Mouse (Mus musculus): ENCODE data around the gene Myh7b. TPM values are rescaled to one million over a fixed set of nuclear protein-coding genes. Genes with fewer than 3 reads are reported as not detected.

Myh7b gene
- polyA plus RNA-seq, 1 experiment, result 0.11 TPM

DNA sequence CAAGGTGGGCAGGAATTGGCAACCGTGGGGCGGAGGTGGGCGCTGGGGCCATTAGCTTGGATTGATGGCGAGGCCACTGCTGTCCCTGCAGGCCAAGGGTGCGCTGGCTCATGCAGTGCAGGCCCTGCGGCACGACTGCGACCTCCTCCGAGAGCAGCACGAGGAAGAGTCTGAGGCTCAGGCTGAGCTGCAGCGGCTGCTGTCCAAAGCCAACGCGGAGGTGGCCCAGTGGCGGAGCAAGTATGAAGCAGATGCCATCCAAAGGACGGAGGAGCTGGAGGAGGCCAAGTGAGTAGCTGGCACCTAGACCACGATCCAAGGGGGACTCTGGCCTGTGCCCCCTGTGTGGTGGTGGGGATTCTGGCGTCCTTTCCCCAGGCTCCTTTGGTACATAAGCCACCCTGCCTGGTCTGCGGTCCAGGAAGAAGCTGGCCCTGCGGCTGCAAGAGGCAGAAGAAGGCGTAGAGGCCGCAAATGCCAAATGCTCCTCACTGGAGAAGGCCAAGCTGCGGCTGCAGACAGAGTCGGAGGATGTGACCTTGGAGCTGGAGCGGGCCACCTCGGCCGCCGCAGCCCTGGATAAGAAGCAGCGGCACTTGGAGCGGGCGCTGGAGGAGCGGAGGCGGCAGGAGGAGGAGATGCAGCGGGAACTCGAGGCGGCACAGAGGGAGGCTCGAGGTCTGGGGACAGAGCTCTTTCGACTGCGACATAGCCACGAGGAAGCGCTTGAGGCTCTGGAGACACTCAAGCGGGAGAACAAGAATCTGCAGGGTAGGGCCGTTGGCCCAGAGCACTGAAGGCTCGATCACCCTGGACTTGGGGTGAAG lies 19.8 kb downstream of the Myh7b start:
- WGBS, result 80% methylated on average over 43 of the region's 43 CpGs
- DNase-seq (ENCODE audit: low read depth, low spot score), result no peak

DNA sequence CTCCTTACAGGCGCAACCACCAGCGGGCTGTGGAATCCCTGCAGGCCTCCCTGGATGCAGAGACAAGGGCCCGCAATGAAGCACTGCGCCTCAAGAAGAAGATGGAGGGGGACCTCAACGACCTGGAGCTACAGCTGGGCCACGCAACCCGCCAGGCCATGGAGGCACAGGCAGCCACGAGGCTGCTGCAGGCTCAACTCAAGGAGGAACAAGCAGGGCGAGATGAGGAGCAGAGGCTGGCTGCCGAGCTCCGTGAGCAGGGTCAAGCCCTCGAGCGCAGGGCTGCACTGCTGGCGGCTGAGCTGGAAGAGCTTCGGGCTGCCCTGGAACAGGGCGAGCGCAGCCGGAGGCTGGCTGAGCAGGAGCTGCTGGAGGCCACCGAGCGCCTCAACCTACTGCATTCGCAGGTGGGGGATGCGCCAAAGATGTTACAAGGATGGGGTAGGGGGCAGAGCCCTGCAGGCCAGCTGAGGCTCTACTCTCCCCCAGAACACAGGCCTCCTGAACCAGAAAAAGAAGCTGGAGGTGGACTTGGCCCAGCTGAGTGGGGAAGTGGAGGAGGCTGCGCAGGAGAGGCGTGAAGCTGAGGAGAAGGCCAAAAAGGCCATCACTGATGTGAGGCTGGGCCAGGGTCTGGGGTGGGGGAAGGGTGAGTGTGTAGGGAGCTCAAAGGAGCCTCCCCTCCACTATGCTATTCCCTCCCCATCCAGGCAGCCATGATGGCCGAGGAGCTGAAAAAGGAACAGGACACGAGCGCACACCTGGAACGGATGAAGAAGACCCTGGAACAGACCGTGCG lies 21.3 kb downstream of the Myh7b start:
- WGBS, result 87% methylated on average over 30 of the region's 30 CpGs
- DNase-seq (ENCODE audit: low read depth, low spot score), result no peak

DNA sequence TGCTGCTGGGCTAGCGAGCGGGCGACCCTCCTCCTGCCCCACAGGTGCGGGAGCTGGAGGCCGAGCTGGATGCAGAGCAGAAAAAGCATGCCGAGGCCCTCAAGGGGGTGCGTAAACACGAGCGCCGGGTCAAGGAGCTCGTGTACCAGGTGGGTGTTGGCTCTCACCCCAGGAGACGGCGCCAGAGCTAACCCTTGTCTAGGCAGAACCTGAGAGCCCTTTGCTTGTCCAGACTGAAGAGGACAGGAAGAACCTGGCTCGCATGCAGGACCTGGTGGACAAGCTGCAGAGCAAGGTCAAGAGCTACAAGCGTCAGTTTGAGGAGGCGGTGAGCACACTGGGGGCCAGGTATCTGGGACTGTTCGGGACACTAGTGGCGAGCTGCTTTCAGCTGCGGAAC lies 22.1 kb downstream of the Myh7b start:
- WGBS, result 80% methylated on average over 19 of the region's 19 CpGs
- DNase-seq (ENCODE audit: low read depth, low spot score), result no peak

DNA sequence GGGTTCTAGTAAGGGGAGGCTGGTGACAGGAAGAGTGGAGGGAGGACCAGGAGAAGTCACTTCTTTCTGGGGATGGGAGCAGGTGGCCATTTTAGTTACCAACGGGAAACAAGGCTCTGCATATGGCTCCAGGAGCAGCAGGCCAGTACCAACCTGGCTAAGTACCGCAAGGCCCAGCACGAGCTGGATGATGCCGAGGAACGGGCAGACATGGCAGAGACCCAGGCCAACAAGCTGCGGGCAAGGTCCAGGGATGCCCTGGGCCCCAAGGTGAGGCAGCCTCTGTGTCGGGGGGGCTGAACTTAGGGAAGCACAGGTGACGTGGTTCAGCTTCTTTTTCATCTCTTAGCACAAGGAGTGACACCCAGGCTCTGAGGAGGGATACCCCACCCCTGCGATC lies 22.7 kb downstream of the Myh7b start:
- WGBS, result 93% methylated on average over 9 of the region's 9 CpGs
- no peak for DNase-seq (ENCODE audit: low read depth, low spot score)

GRCm38 (mm10) chr2:155634562-155634961 lies 23.6 kb downstream of the Myh7b start:
- no peak for DNase-seq (ENCODE audit: low read depth, low spot score)
- 87% methylated on average over 8 of the region's 8 CpGs for WGBS

DNA sequence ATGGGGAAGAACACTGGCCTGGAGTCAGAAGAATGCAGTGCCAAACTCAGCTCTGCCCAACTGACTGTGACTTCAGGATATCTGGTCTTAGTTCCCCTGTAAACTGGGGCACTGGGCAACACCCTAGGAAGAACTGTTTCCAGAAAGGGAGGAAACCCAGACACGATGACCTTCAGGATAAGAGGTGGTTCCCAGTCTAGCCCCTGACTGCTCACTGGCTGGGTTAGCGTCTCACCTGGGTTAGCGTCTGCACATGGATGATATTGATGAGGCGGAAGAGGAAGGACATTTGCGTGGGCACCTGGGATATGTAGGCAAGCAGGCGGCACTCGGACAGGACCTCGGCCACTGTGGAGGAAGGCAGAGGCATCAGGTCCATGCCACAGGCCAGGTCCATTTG lies 24.9 kb downstream of the Myh7b start:
- no peak for DNase-seq (ENCODE audit: low read depth, low spot score)
- WGBS, result 96% methylated on average over 8 of the region's 8 CpGs

DNA sequence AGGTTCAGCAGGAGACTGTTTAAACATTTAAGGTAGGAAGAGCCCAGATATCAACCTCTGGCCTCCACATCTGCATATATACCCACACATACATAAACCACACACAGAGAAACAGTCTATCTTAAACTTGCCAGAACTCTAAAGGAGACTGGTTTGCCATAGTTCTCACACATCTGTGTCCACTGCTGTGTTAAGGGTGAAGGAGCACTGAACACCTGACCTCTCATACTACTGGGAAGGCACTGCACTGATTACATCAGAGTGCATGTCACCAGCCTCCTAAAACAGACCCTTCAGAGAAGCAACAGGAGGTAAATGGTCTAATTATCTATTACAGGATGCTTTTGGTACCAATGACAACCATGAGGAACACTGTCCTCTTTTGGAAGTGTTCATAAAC lies 25.9 kb downstream of the Myh7b start:
- DNase-seq (ENCODE audit: low read depth, low spot score), result no peak

- no peak for DNase-seq (ENCODE audit: low read depth, low spot score)
- WGBS, result 71% methylated on average over 4 of the region's 4 CpGs
These were observed 26.4 kb downstream of the Myh7b start for GRCm38 (mm10) chr2:155637411-155637810.

GRCm38 (mm10) chr2:155640656-155641055 lies 29.6 kb downstream of the Myh7b start:
- WGBS, result 88% methylated on average over 6 of the region's 6 CpGs
- no peak for DNase-seq (ENCODE audit: low read depth, low spot score)

DNA sequence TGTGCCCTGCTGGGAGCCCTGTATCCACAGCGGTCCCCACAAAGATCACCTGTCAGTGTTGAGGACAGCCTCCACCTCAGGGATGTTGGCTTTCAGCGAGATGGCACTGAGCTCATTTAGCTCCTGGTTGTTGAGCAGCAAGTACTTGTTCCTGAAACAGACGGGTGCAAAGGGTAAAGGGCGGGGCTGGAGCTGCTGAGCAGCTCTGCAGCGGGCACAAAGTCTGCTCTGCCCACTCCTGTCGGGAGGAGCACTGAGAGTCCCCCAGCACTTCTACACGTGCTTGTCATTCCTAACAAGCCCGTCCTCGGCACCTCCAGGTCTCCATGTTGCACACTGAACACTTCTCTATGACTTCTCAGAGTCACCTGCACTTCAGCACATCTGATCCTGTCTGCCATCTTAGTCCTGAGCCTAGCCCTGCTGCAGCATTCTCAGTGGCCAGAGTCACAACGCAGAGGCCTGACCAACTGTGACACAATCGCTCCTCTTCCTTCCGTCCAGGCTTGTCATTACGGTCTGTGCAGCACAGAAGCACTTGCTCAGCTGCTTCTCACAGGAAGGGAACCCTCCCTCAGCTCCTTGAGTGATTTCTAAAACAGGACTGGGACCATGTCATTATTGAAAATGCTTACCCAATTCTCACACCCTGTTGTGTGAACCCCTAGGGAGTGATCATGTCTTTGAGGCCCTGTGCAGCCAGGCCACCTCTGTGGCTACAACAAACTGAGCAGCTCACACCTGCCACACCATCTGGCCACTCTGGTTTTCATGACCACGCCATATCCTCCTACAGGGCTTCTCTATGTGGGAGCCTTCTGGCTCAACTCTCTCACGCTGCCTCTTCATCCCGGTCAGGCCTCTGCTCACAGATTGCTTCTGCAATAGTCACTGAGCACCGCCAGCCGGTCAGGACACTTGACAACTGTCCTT lies 30.8 kb downstream of the Myh7b start:
- peak; percentile 47 for DNase-seq (ENCODE audit: low read depth, low spot score)
- 52% methylated on average over 18 of the region's 18 CpGs for WGBS

DNA sequence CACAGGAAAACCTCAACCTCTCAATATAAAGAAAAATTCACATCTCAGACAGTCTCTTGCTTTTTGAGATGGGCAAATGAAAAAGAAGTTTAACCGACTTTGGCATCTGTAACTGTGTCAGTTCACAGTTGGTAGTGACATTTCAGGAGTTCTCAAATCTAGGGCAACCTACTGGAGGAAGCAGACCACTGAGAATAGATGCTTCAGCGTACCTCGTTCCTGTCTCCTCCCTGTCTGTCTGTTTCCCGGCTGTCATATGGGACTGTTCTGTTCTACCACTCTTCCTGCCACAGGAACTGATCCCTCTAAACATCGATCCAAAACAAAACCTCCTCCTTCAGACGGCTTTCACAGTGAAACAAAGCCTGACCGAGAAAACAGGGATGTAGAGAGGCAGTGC lies 34.7 kb downstream of the Myh7b start:
- no peak for DNase-seq (ENCODE audit: low read depth, low spot score)
- WGBS, result 93% methylated on average over 7 of the region's 7 CpGs

DNA sequence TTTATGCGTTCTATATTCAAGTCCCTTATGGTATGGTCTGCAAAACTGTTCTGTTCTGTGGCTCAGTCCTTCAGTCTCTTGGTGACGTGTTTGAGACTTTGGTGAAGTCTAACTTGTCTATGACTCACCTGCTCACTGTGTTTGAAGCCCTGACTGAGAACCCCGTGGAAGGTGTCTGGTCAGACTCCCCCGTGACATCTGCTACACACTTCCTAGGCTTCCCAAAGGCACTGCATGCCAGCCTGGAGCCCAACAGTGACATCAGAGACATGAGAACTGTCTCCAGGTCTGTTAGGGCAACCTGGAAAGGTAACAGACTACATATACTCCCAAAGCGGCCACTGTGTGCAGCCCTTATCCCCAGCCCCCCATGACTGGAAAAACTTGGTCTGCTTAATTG lies 41.6 kb downstream of the Myh7b start:
- 94% methylated on average over 5 of the region's 5 CpGs for WGBS

GRCm38 (mm10) chr2:155655759-155656372 lies 44.9 kb downstream of the Myh7b start:
- 96% methylated on average over 6 of the region's 6 CpGs for WGBS
- DNase-seq (ENCODE audit: low read depth, low spot score), result no peak

More for the DNA sequence above, 41.6 kb downstream of the Myh7b start:
- DNase-seq (ENCODE audit: low read depth, low spot score), result no peak

GRCm38 (mm10) chr2:155662390-155662789 lies 51.4 kb downstream of the Myh7b start:
- DNase-seq (ENCODE audit: low read depth, low spot score), result no peak
- 97% methylated on average over 5 of the region's 5 CpGs for WGBS

DNA sequence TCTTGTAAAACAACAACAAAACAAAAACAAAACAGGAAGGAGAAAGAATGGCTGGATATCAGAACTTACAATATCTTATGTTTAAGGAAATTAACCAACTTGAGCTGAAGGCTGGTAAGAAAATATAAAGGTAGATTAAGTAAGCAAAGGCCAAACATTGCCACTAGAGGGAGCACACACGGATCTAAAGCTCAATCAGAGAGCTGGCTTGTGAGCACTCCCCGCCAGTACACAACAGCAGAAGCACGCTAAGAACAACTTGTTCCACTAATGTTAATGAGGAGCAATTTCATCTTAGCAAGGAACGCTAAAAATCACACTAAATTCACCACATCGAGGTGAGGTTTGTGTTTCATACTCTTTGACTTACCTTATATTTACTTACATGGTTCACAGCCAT lies 52.1 kb downstream of the Myh7b start:
- 24% methylated on average over 5 of the region's 5 CpGs for WGBS
- peak; percentile 28 for DNase-seq (ENCODE audit: low read depth, low spot score)

DNA sequence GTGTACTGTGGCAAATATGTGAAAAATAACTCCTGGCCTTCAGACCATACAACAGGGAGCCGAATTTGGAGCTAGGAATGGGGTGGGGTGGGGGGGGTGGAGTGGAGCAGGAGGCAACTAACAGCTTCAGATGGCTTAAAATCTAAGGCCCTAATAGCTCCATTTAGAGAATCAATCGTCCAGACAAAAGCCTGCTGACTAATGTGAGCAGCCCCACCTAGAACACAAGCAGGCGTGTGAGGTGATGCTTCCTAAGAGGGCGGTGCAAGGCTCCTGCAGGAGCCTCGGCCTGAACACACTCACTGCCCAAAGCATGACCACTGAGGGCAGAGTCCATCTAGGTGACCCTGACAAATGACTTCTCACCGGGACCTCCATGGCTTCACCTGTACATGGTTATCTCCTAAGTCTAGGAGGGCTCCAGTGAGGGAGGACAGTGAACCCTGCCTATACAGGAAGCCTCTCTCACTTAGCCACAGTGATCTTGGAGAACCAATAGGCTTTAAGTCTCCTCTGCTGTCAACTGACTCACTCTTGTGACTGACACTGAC lies 53.0 kb downstream of the Myh7b start:
- DNase-seq (ENCODE audit: low read depth, low spot score), result no peak
- WGBS, result 63% methylated on average over 6 of the region's 6 CpGs

GRCm38 (mm10) chr2:155667881-155668280 lies 56.9 kb downstream of the Myh7b start:
- WGBS, result 97% methylated on average over 8 of the region's 8 CpGs
- no peak for DNase-seq (ENCODE audit: low read depth, low spot score)

DNA sequence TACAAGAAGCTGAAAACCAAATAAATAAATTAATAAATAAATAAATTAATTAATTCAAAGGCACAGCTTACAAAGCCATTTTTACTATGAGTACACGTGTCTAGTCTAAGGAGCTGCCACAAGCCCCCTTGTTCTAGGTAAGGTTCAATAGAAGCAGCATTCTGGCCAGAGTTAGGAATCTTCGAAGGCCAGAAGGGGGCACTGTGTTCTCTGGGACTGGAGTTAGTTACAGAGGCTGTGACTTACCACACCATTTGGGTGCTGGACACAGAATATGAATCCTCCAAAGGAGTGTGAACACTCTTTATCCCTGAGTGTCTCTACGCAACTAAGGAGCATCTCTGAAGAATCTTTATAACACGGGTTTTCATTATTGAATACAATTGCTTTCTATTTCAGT lies 57.4 kb downstream of the Myh7b start:
- WGBS, result 91% methylated on average over 4 of the region's 4 CpGs
- no peak for DNase-seq (ENCODE audit: low read depth, low spot score)

DNA sequence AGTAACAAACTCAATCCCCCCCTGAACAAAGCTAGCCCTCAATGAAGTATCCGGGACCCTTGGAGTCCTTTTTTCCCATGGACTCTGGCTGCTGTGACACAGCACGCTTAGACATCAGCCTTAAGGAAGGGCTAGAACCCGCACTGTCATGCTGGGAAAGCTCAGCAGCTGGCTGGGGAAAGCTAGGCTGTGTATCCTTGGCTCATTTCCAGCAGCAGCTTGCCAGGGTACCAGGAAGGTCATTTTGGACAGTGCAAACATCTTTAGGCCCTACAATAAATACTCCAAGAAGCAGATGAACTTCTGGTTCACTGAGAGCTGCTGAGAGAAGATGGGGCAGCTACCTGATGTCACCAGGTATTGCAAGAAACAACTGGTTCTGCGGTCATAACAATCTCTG lies 60.2 kb downstream of the Myh7b start:
- DNase-seq (ENCODE audit: low read depth, low spot score), result no peak
- 52% methylated on average over 4 of the region's 4 CpGs for WGBS

Measured in large intestine, adult 2 months (tissue).